Mouse (Mus musculus) liver, postnatal 0 days (tissue): ENCODE data around the gene Hoxc12.

ENCODE experiments used
- CTCF ChIP-seq: sonication (generic); IDR thresholded peaks from 2 replicates; pipeline ENCODE4 v1.5.1; 2016; ENCODE audit warnings: antibody characterized with exemption, low read depth
- EP300 ChIP-seq: IDR thresholded peaks from 2 replicates; pipeline ENCODE4 v1.6.1; 2016; ENCODE audit warnings: antibody characterized with exemption, low read depth, mild to moderate bottlenecking

- TF ChIP-seq CTCF (no peak), EP300 (no peak)
Observed at GRCm38 (mm10) chr15:102976631-102977422, 40.3 kb downstream of the Hoxc12 start.
